Mouse (Mus musculus) neural tube, embryonic 11.5 days (tissue): ENCODE data around the gene Ighmbp2. TPM values are rescaled to one million over a fixed set of nuclear protein-coding genes. Genes with fewer than 3 reads are reported as not detected.

ENCODE experiments used
- ATAC-seq: fragments of 200-750 bp; cut with Nextera tagmentation; 2 replicates; pipeline ENCODE4 v1.8.0; 2017; ENCODE audit warnings: moderate number of reproducible peaks, mild to moderate bottlenecking, moderate TSS enrichment, moderate library complexity; ENCODE audit not compliant: insufficient read depth, low FRiP score, low TSS enrichment
- DNase-seq: peaks from one replicate; pipeline ENCODE4 v3.0.0-alpha.2; 2015; ENCODE audit warnings: low spot score
- H3K27ac ChIP-seq: fragments of 300-500 bp; sonication (generic); 2 replicates; pipeline ENCODE4 v1.5.1; 2014; ENCODE audit warnings: low read depth, mild to moderate bottlenecking, low read length
- H3K27me3 ChIP-seq: fragments of 300-500 bp; sonication (generic); 2 replicates; pipeline ENCODE4 v1.6.1; 2014; ENCODE audit warnings: mild to moderate bottlenecking, low read length, mixed read lengths; ENCODE audit not compliant: control insufficient read depth, insufficient read depth
- H3K36me3 ChIP-seq: fragments of 300-500 bp; sonication (generic); 2 replicates; pipeline ENCODE4 v1.6.1; 2014; ENCODE audit warnings: mild to moderate bottlenecking, low read length, moderate library complexity, mixed read lengths; ENCODE audit not compliant: control insufficient read depth, insufficient read depth
- H3K4me1 ChIP-seq: fragments of 300-500 bp; sonication (generic); 2 replicates; pipeline ENCODE4 v1.6.1; 2014; ENCODE audit warnings: low read length, mixed read lengths; ENCODE audit not compliant: control insufficient read depth, insufficient read depth
- H3K4me2 ChIP-seq: fragments of 300-500 bp; sonication (generic); 2 replicates; pipeline ENCODE4 v1.6.1; 2014; ENCODE audit warnings: low read depth, mild to moderate bottlenecking, moderate library complexity
- H3K4me3 ChIP-seq: fragments of 300-500 bp; sonication (generic); 2 replicates; pipeline ENCODE4 v1.5.1; 2014; ENCODE audit warnings: low read depth, low read length
- H3K9ac ChIP-seq: fragments of 300-500 bp; sonication (generic); 2 replicates; pipeline ENCODE4 v1.6.1; 2014; ENCODE audit warnings: mild to moderate bottlenecking, low read length
- H3K9me3 ChIP-seq: fragments of 300-500 bp; sonication (generic); 2 replicates; pipeline ENCODE4 v1.6.1; 2016; ENCODE audit warnings: low read length; ENCODE audit not compliant: control insufficient read depth
- WGBS: fragments of 180-500 bp; shearing (Covaris S2); extraction: QIAGEN DNeasy Blood & Tissue Kit; methylation state at CpG from one replicate; pipeline ENCODE4 v1.1.7; 2014; 5-methylcytosine and 5-hydroxymethylcytosine counted together
- polyA plus RNA-seq: library from polyadenylated mRNA; unstranded; fragments of >200 nt; fragmentation: Nextera tagmentation; extraction: Ambion mirVana; gene quantifications from 2 replicates; pipeline ENCODE4 v1.2.1, GENCODE M21; 2014

Ighmbp2 gene
- 7.7 and 8.0 TPM in 2 replicates for polyA plus RNA-seq

- peak; percentile 93 for ATAC-seq
- peaks cover 7% of the 10 kb centered on the region for H3K4me1 ChIP-seq
- no peak within 1 kb of the TSS for H3K27ac ChIP-seq
- peak within 1 kb of the TSS; percentile 68 for H3K9ac ChIP-seq
- H3K9me3 ChIP-seq: no peaks in the 10 kb centered on the region
- under 1% methylated on average over 48 of the region's 49 CpGs for WGBS
- peak; percentile 87 for DNase-seq
- peak within 1 kb of the TSS; percentile 75 for H3K4me2 ChIP-seq
- H3K36me3 ChIP-seq: peaks cover 2% of the 10 kb centered on the region; the same call in 1 of the 2 replicates
- no peaks in the 10 kb centered on the region for H3K27me3 ChIP-seq
- peak within 1 kb of the TSS; percentile 72 for H3K4me3 ChIP-seq
These were observed at the start of gene Ighmbp2, which contains the start of gene Mrpl21 for GRCm38 (mm10) chr19:3282572-3283467. Gene Ighmbp2 (minus strand): TSS chr19:3283017. Gene Mrpl21 (plus strand): TSS chr19:3282901.

- Histone ChIP-seq H3K4me2 (no peak overlapping the region), H3K4me3 (no peak overlapping the region), H3K36me3 (no peaks in the 10 kb centered on the region), H3K9me3 (no peaks in the 10 kb centered on the region), H3K27ac (no peak overlapping the region), H3K4me1 (peaks cover 8% of the 10 kb centered on the region; the same call in 1 of the 2 replicates), H3K9ac (no peak overlapping the region), H3K27me3 (peaks cover 21% of the 10 kb centered on the region)
- 86% methylated on average over 12 of the region's 12 CpGs for WGBS
- no peak for DNase-seq
- no peak for ATAC-seq
These were observed 43.7 kb upstream of the Ighmbp2 start for GRCm38 (mm10) chr19:3326479-3327047.

GRCm38 (mm10) chr19:3325771-3326478 is 43.1 kb upstream of the Ighmbp2 start:
- DNase-seq (no peak), ATAC-seq (no peak)
- peaks cover 8% of the 10 kb centered on the region; the same call in 1 of the 2 replicates for H3K4me1 ChIP-seq
- no peak overlapping the region for H3K9ac ChIP-seq
- H3K36me3 ChIP-seq: no peaks in the 10 kb centered on the region
- peak overlapping the region; percentile 78 for H3K4me2 ChIP-seq
- H3K27ac ChIP-seq: no peak overlapping the region
- 46% methylated on average over 15 of the region's 15 CpGs for WGBS
- H3K9me3 ChIP-seq: no peaks in the 10 kb centered on the region
- peaks cover 25% of the 10 kb centered on the region for H3K27me3 ChIP-seq
- peak overlapping the region; percentile 34 for H3K4me3 ChIP-seq

GRCm38 (mm10) chr19:3324931-3325711 is 42.3 kb upstream of the Ighmbp2 start:
- H3K27me3 ChIP-seq: peaks cover 25% of the 10 kb centered on the region
- DNase-seq (peak; percentile 92), ATAC-seq (peak; percentile 73)
- H3K27ac ChIP-seq: peak overlapping the region; percentile 63; the same call in 1 of the 2 replicates
- H3K9ac ChIP-seq: peak overlapping the region; percentile 44; the same call in 1 of the 2 replicates
- H3K4me2 ChIP-seq: peak overlapping the region; percentile 78
- no peaks in the 10 kb centered on the region for H3K9me3 ChIP-seq
- peak overlapping the region; percentile 34 for H3K4me3 ChIP-seq
- no peaks in the 10 kb centered on the region for H3K36me3 ChIP-seq
- under 1% methylated on average over 59 of the region's 59 CpGs for WGBS
- H3K4me1 ChIP-seq: peaks cover 8% of the 10 kb centered on the region; the same call in 1 of the 2 replicates

GRCm38 (mm10) chr19:3324271-3324811 is 41.5 kb upstream of the Ighmbp2 start:
- 4% methylated on average over 17 of the region's 17 CpGs for WGBS
- no peaks in the 10 kb centered on the region for H3K9me3 ChIP-seq
- H3K9ac ChIP-seq: no peak overlapping the region
- H3K4me1 ChIP-seq: peaks cover 8% of the 10 kb centered on the region; the same call in 1 of the 2 replicates
- H3K27me3 ChIP-seq: peaks cover 25% of the 10 kb centered on the region
- peak overlapping the region; percentile 78 for H3K4me2 ChIP-seq
- H3K27ac ChIP-seq: no peak overlapping the region
- peak overlapping the region; percentile 34 for H3K4me3 ChIP-seq
- ATAC-seq (no peak), DNase-seq (peak; percentile 38)
- H3K36me3 ChIP-seq: no peaks in the 10 kb centered on the region

GRCm38 (mm10) chr19:3323753-3324270 is 41.0 kb upstream of the Ighmbp2 start:
- H3K4me3 ChIP-seq: peak overlapping the region; percentile 34
- ATAC-seq (peak; percentile 17; the same call in 1 of the 2 replicates), DNase-seq (peak; percentile 45)
- no peaks in the 10 kb centered on the region for H3K9me3 ChIP-seq
- WGBS: 1% methylated on average over 34 of the region's 34 CpGs
- no peak overlapping the region for H3K27ac ChIP-seq
- H3K4me2 ChIP-seq: peak overlapping the region; percentile 78
- peaks cover 25% of the 10 kb centered on the region for H3K27me3 ChIP-seq
- H3K9ac ChIP-seq: peak overlapping the region; percentile 33; the same call in 1 of the 2 replicates
- no peaks in the 10 kb centered on the region for H3K36me3 ChIP-seq
- H3K4me1 ChIP-seq: peaks cover 8% of the 10 kb centered on the region; the same call in 1 of the 2 replicates

- H3K4me3 ChIP-seq: peak overlapping the region; percentile 34
- peak overlapping the region; percentile 78 for H3K4me2 ChIP-seq
- no peaks in the 10 kb centered on the region for H3K9me3 ChIP-seq
- peak overlapping the region; percentile 33; the same call in 1 of the 2 replicates for H3K9ac ChIP-seq
- H3K36me3 ChIP-seq: no peaks in the 10 kb centered on the region
- peaks cover 25% of the 10 kb centered on the region for H3K27me3 ChIP-seq
- no peak overlapping the region for H3K27ac ChIP-seq
- WGBS: 1% methylated on average over 47 of the region's 47 CpGs
- DNase-seq (peak; percentile 82), ATAC-seq (peak; percentile 59)
- H3K4me1 ChIP-seq: peaks cover 8% of the 10 kb centered on the region; the same call in 1 of the 2 replicates
These were observed 40.4 kb upstream of the Ighmbp2 start for GRCm38 (mm10) chr19:3323201-3323621.
